Mouse (Mus musculus): ENCODE measurements at regions not wholly inside any gene's neighbourhood (a gene's known extent, or its start where the extent isn't known, plus 50 kb on each side); places are given as distances from the start of the nearest gene placed in this dataset.

- no peak for ATAC-seq
Observed at GRCm38 (mm10) chr14:62117532-62117931, 174.9 kb upstream of the Rnaseh2b start.

DNA sequence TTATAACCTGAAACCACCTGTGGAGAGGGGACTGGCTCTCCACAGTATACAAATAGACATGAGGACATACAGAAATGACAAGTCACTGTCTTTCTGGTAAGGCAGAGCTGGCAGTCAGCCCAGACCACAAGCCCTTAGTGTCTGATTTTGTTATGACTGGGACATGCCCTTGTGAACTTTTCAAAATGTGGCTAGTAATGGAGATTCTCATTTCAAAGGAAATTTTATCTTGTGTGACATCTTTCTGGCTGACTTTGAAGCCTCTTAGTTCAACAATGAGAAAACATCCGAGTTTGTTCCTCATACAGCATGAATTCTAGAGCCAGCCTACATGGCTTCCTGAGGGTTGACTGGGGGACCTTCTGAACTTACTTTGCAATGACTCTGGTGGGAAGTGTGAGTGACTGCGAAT is 173.8 kb upstream of the Rnaseh2b start:
- ATAC-seq = peak; percentile 43

DNA sequence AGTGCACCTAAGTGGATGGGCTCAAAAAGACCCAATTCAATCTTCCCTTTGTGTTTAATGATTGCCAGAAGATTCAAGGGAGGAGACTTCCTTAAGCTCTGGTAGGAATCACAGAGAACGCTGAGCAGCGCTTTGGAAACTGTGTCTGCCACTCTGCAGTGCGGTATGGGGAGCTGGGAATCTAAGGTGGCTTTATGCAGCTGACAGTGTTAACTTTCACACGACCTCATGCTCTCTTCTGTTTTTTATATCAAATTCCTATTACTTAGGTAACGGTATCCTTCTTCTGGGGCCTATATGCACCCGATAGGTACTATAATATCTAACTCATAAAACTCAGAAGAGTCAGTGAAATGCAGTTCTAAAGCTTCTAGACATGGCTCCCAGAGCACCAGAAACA is 163.5 kb upstream of the Rnaseh2b start:
- no peak for ATAC-seq

DNA sequence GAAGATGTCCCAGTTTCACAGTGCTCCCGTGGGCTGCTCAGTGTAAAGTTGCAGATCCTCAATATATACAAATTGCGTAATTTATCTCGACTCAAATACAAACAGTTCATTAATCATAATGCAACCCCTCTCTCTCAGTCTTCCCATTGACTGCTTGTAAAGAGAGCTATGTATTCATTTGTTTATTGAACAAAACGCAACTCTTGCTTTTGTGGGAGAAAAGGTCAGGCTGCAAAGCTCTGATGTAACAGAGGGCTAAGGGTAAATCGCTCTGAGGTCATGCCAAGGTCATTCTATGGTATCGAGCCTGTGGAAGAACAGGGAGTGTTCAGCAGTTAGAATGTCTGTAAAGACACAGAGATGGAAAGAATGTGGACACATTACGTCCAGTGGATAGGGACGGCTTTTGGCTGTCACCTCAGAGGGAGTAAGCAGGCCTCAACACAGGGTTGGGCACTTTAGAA is 160.0 kb upstream of the Rnaseh2b start:
- no peak for ATAC-seq

GRCm38 (mm10) chr14:62137981-62138380 is 154.4 kb upstream of the Rnaseh2b start:
- ATAC-seq = no peak

- no peak for ATAC-seq
Observed at GRCm38 (mm10) chr14:62144385-62145030, 147.9 kb upstream of the Rnaseh2b start.

DNA sequence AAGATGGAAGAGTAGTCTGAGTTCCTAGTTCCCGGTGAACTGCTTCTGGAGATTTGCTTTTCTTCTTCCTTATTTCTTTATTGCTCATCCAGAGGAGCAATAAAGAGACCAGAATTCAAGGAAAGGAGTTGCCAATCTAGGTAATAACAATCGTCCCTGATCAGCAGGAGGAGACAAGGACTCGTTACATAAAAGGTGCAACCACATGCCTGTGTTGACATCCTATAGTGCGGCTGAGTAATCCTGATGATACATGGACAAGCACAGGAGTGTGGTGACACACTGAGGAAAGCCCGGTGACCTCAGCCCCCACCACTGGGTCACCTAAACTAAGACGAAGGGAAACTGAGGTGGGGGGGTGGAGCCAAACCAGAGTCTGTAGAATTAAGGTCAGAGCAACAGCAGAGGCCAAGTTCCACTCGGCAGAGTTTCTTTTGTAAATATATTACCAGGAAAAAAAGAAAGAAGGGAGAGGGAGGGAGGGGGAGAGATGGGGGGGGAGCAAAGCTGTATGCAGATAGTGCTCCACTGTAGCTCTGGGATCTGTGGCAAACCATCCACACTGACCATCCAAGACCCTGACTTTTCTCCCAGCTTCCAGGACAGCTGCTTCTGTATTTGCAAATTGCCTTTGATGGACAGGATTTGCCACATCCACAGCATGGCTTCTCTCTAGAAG is 135.2 kb upstream of the Rnaseh2b start:
- ATAC-seq = no peak

DNA sequence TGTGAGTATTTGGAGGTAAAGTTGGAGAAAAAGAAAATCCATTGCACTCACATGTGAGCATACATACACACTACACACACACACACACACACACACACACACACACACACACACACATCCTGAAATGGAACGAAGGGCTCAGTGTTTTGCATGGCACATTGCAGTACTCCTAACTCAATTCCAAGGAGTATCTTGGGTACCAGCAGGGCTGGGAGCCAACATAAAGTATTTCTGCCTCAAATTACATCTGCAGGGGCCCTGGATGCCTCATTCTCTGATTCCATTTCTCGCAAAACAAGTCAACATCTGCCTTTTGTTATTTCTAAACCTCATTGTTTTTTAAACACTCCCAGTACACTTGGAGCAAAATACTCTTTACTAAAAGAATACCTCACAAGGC is 132.7 kb upstream of the Rnaseh2b start:
- ATAC-seq = no peak

DNA sequence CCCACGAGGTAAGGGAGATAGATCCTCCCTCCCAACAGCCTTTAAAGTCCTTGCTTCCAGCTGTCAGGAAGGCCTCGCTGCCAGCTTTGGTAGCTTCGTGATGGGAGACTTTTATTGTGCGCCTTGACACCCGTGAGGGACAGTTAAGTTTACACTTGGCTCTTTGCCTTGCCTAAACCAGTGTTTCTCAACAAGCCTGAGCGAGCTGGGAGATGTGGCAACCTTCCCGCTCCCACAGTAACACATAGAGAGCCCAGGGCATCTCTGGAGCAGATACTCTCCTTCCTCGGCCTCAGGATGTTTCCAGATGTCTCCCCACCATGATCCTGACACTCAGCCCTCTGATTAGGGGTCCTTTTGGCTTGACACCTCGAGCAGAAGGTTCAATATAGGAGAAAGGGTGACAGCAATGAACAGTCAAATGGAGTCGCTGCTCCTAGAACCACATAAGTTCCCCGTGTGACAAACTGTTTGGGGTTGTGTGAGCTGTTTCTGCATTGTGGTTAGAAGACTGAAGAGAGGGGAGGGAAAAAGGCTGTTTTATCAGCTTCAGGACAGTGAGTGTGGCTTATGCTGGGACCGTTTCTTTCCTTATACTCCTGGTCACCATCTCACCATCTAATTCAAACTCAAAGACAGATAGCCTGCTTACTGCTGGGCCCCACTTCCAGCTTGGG is 129.1 kb upstream of the Rnaseh2b start:
- no peak for ATAC-seq

DNA sequence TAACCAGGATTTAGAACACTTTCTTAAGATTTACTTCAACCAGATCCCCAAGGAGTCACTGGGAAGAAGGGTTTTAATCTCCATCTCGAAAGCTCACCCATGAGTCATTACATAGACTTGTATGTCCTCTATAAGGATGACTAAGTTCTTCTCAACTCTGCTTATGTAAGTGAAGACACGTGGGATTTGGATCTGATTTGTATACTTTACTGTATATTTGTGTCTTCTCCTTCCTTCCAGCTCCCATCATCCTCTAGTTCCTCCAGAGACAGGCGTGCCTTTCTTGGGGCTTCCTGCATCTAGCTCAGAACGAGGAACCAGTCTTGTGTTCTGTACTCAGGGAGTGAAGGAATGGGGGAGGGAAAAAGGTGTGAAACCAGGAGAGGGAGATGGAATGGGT is 127.5 kb upstream of the Rnaseh2b start:
- ATAC-seq = no peak

- ATAC-seq = no peak
Observed at GRCm38 (mm10) chr14:62166006-62166405, 126.4 kb upstream of the Rnaseh2b start.

- no peak for ATAC-seq
Observed at GRCm38 (mm10) chr14:62166596-62166995, 125.8 kb upstream of the Rnaseh2b start.

DNA sequence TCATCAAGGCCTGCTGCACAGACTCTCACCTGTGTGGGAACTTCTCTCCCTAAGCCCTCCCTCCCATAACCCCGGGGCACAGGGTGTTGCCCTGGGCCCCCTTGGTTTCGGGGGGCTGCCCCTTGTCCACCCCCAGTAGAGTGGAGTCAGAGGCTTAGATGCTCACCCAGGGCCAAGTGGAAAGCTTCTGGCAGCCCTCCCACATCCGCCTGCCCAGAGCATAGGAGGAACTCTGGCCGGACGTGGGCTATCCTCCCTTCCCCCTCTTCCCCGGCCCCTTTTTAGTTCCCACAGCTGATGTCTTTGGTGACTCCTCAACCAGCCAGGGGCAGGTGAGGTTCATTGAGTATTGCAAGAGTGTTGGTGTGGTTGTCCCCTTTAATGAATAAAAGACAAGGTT is 125.3 kb upstream of the Rnaseh2b start:
- ATAC-seq = no peak

DNA sequence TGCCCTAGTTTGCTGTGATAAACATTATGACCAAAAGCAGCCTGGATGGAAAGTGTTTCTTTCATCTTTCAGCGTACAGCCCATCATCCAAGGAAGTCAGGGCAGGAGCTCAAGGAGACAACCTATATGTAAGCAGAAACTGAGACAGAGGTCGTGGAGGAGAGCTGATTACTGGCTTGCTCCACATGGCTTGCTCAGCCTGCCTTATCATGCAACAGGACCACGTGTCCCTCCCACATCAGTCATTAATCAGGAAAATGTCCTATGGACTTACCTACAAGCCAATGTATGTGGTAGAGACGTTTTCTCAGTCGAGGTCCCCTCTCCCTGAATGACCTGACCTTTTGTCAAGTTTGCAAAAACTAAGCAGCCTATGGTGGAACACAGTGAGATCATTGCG is 123.7 kb upstream of the Rnaseh2b start:
- ATAC-seq = no peak

- no peak for ATAC-seq
Observed at GRCm38 (mm10) chr14:62170385-62170784, 122.0 kb upstream of the Rnaseh2b start.

GRCm38 (mm10) chr14:62171256-62172047 is 120.9 kb upstream of the Rnaseh2b start:
- ATAC-seq = no peak

DNA sequence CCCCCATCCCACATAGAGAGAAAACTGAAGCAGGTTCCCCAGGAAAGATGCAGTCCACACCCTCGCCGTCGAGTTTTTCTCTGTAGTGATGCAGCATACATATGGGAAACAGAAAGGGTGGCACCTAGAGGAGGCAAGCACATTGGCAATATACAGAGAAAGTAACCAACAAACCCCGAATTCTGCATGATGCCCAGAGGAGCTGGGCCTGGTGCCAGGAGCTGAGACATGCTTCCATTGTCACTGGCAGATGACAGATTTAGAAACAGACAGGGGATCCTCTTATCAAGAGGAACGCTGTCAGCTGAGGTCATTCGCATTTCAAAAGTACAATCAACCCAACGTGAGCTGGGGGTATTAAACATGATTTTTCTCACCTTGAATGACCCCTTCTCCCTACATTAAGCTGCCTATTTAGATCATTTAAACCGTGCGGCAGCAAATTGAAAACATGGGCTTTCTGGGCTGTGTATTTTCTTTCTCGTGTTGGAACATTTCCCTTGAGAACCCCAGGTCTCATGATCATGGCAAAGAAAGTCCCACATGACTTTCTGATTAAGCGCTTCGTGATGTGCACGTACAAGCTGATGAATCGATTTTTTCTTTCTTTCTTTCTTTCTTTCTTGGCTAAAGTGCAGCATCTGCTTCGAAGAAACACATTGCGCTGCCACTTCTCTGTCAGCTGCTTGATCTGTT is 118.4 kb upstream of the Rnaseh2b start:
- ATAC-seq = no peak

DNA sequence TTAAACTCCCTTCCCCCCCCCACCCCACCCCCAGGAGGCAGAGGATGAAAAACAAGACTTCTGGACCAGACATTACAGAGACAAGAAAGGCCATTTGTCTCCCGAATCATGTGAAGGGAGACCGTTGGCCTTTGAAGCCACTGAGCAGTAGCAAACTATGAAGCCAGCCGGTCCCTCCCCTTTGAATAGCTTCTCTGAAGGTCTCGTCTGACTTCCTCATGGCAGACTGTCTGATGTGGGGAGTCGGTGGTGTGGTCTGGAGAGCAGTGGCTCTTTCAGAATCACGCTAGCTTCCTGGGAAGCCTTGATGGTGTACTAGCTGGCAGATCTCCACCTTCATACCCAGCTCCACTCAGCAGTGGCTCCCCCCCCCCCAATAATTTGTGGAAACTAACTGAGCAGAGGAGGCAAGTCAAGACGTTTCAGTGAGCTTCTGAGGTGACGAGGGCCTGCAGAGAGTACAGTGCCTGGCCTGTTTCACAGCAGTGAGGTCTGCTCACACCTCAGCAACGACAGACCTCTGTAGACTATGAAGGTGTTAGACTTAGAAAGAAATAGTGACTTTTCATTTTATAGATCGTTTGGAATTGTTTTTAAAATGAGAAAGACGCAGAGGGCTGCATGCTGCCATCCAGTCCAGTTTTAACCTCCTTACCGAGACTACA is 116.9 kb upstream of the Rnaseh2b start:
- no peak for ATAC-seq

GRCm38 (mm10) chr14:62177509-62177908 is 114.9 kb upstream of the Rnaseh2b start:
- no peak for ATAC-seq

DNA sequence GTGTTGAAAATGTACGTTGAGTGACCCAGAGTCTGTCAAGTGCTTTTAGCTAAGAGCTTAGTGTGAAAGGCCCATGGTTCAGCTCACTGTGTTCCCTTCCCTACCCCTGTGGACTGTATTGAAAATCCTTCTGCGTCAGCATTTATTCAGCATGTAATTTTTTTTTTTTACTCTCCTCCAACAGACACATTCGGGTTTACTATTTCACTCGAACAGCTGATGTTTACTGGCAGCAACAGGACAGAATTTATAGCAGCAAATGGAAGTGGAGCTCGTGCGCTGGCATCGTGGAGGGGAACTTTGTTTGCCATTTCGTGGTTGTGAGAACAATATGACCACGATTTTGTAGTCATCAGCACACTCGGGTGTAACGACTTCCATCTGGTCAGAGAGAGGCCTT is 105.0 kb upstream of the Rnaseh2b start:
- ATAC-seq = no peak

DNA sequence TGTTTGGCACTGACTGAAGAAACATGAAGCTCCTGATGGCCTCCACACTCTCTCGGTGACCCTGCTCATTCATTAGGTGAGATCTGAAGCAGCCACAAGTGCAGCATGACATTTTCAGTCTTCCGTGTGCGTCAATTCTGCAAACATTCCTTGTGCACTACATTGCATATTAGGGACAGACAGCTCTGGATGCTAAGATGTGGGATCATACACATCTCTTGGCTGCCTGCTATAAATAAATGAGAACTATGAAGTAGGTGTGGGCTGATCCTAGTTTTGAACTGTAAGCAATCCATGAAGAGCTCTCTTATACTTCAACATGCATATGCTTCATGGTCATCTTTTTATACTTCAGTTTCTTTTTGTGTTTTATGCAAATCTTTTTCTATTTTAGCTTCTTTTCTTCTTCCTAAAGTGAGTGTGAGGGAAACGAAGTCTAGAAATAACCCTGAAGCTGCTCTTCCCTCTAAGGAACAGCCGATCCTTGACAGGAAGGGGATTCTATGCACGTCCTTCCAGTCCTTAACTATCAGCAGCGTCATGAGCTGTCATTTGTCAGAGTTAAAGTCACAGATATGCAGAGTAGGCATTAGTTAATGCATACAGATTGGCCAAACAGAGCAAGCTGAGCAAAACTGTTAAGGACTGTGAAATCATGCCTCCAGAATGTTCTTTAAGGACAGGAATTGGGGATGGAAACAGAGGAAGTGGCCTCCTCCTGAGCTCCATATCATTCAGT is 104.1 kb upstream of the Rnaseh2b start:
- no peak for ATAC-seq
